Mouse (Mus musculus) heart, adult 2 months (tissue): Measurements from ENCODE around the gene Phyh. TPM values are rescaled to one million over a fixed set of nuclear protein-coding genes. Genes with fewer than 3 reads are reported as not detected.

Source experiments
- DNase-seq, 2 experiments: peaks; one replicate each; pipeline ENCODE4 v3.0.0; 2021
- H3K27ac ChIP-seq: fragments of 200-600 bp; 2 replicates; pipeline ENCODE4 v1.8.1; 2022
- H3K27me3 ChIP-seq: fragments of 200-500 bp; 2 replicates; pipeline ENCODE4 v1.6.1; 2012; ENCODE audit warnings: mild to moderate bottlenecking, low read length, inconsistent platforms, mixed read lengths; ENCODE audit not compliant: control insufficient read depth, insufficient read depth
- H3K36me3 ChIP-seq: fragments of 200-500 bp; 2 replicates; pipeline ENCODE4 v1.6.1; 2012; ENCODE audit warnings: low read length, inconsistent platforms; ENCODE audit not compliant: control insufficient read depth, insufficient read depth
- H3K4me1 ChIP-seq: fragments of 200-500 bp; 2 replicates; pipeline ENCODE4 v1.6.1; 2011; ENCODE audit warnings: low read length; ENCODE audit not compliant: control insufficient read depth, insufficient read depth
- H3K4me3 ChIP-seq: fragments of 200-600 bp; 2 replicates; pipeline ENCODE4 v1.8.1; 2022
- H3K79me2 ChIP-seq: fragments of 200-500 bp; replicated peaks from 2 replicates; pipeline ENCODE4 v1.6.1; 2012; ENCODE audit warnings: mild to moderate bottlenecking, inconsistent platforms, low read length, moderate library complexity, mixed read lengths; ENCODE audit not compliant: control insufficient read depth, insufficient read depth
- H3K9ac ChIP-seq: fragments of 200-500 bp; 2 replicates; pipeline ENCODE4 v1.6.1; 2012; ENCODE audit warnings: low read depth, mild to moderate bottlenecking, control low read depth, inconsistent platforms, low read length, mixed read lengths
- CTCF ChIP-seq: fragments of 200-600 bp; IDR thresholded peaks from 2 replicates; pipeline ENCODE4 v1.8.1; 2022; ENCODE audit warnings: antibody characterized with exemption, mild to moderate bottlenecking, moderate library complexity
- EP300 ChIP-seq: fragments of 200-500 bp; IDR thresholded peaks from 2 replicates; pipeline ENCODE4 v1.6.1; 2011; ENCODE audit warnings: low read depth, low read length, control low read depth; ENCODE audit not compliant: insufficient read depth
- POLR2A ChIP-seq: fragments of 200-500 bp; IDR thresholded peaks from 2 replicates; pipeline ENCODE4 v1.6.1; 2011; ENCODE audit warnings: mild to moderate bottlenecking, low read depth, low read length, control low read depth; ENCODE audit not compliant: insufficient read depth
- whole genome bisulfite sequencing: fragments of 180-500 bp; shearing (Covaris S2); methylation state at CpG from one replicate; pipeline ENCODE4 v1.1.7; 2018; 5-methylcytosine and 5-hydroxymethylcytosine counted together
- intact Hi-C: fragments of 180-260 bp; cut with DNase I; formaldehyde crosslinking; loops from one replicate; pipeline ENCODE4 v1.15.1; 2025
- polyA plus RNA-seq: library from polyadenylated mRNA; depleted of rRNA; stranded (reverse); fragments of >200 nt; gene quantifications from 2 replicates; pipeline ENCODE4 v1.2.3, GENCODE M21; 2012
- total RNA-seq, 2 experiments: library from RNA; stranded (reverse); gene quantifications; 2 replicates each; pipeline ENCODE4 v1.2.3; 2021

The Phyh gene
- total and polyA plus RNA-seq, 3 experiments = 620 to 904 (median 743) TPM

DNA sequence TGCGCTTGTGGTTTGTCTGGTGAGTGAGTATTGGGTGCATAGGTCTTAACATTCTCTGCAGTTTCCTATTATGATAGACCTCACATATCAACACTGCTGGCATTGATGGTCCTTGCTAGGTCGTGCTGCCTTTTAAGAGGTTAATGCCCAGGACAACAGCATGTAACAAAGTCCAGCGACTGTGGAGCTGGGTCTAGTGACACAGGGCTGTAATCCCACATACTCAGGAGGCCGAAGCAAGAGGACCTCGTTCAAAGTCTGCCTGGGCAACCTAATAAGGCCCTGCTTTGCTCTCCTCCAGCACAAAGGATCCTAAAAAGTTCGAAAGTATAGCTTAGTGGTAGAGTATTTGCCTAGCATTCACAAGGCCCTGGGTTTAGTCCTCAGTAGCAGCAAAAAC lies 8.9 kb upstream of the Phyh start:
- intact Hi-C loops = no loop called here
- Histone ChIP-seq H3K27ac (no peak overlapping the region), H3K27me3 (no peaks in the 10 kb centered on the region), H3K4me1 (no peaks in the 10 kb centered on the region), H3K4me3 (no peak overlapping the region), H3K36me3 (no peaks in the 10 kb centered on the region; the same call in 1 of the 2 replicates), H3K79me2 (no peaks in the 10 kb centered on the region), H3K9ac (no peak overlapping the region)
- DNase-seq = no peak
- no peak for TF ChIP-seq CTCF
- TF ChIP-seq POLR2A = no peak
- TF ChIP-seq EP300 = no peak
- WGBS = 76% methylated on average over 6 of the region's 6 CpGs

DNA sequence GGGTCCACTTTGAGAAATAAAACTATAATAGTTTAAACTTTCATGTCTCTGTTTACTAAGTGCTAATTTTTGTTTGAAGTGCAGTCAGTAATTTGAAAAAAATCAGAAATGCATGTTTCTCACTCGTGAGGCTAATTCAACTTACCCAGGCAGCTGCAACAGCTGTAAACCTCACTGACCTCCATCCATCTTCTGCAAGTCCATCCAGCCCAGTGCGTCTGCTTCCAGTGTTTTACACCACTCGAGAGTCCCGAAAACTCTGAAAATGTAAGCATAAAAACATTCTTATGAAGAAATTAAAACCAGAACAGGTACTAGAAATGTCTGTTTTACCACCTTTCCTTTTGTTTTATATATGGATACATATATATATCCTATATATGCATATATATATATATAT lies 8.3 kb upstream of the Phyh start:
- Histone ChIP-seq H3K36me3 (no peaks in the 10 kb centered on the region; the same call in 1 of the 2 replicates), H3K27ac (no peak overlapping the region), H3K4me3 (no peak overlapping the region), H3K4me1 (no peaks in the 10 kb centered on the region), H3K9ac (no peak overlapping the region), H3K27me3 (no peaks in the 10 kb centered on the region), H3K79me2 (no peaks in the 10 kb centered on the region)
- 90% methylated on average over 4 of the region's 4 CpGs for WGBS
- TF ChIP-seq POLR2A = no peak
- TF ChIP-seq EP300 = no peak
- TF ChIP-seq CTCF = no peak
- no peak for DNase-seq
- intact Hi-C loops = no loop called here

DNA sequence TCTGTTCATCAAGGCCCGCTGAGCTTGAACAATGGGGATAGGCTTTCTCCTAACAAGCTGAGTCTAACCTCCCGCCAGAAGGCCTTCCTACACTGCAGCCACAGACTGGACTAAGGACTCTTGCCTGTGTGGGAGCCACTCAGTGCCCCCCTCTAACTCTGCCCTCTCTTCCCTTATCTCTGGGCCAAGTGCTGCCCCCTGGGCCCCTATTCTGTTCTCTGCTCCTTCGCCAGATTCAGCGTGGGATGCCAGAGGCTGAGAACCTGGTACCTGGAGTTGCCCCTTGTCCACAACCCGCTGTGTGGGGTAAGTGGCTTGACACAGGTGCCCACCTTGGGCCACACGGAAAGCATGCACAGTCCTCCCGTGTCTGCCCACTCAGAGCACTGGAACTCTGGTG lies 4.9 kb upstream of the Phyh start:
- peaks cover 4% of the 10 kb centered on the region for H3K4me1 ChIP-seq
- no peaks in the 10 kb centered on the region for H3K79me2 ChIP-seq
- H3K36me3 ChIP-seq = no peaks in the 10 kb centered on the region
- H3K4me3 ChIP-seq = no peak overlapping the region
- H3K27me3 ChIP-seq = no peaks in the 10 kb centered on the region
- H3K27ac ChIP-seq = no peak overlapping the region
- DNase-seq = no peak
- TF ChIP-seq EP300 = no peak
- no peak for TF ChIP-seq CTCF
- no peak for TF ChIP-seq POLR2A
- intact Hi-C loops = no loop called here
- WGBS = 85% methylated on average over 7 of the region's 7 CpGs
- H3K9ac ChIP-seq = no peak overlapping the region

DNA sequence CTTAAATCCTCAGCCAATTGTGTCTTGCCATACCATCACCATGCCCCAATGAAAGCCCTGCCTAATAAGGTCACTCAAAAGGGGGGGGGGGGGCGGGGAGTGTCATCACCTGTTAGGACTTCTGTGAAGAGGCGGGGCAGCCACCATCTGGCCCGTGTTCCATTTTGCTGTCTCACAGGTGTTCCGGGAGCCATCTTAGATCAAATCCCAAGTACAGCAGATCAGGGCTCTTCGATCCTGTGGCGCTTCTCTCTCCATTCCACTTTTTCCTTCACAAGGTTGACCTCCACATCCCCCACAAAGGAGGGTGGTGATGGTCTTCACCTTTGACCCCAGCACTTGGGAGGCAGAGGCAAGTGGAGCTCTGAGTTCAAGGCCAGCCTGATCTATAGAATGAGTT lies 2.8 kb upstream of the Phyh start:
- Histone ChIP-seq H3K9ac (no peak overlapping the region), H3K4me3 (no peak overlapping the region), H3K79me2 (no peaks in the 10 kb centered on the region), H3K27me3 (no peaks in the 10 kb centered on the region), H3K27ac (no peak overlapping the region), H3K36me3 (no peaks in the 10 kb centered on the region), H3K4me1 (peaks cover 4% of the 10 kb centered on the region)
- intact Hi-C loops = loop anchor here (5.0 kb wide), 1 partner anchor 96 kb away; the partner anchor contains the start of gene Mcm10
- WGBS = 75% methylated on average over 6 of the region's 6 CpGs
- TF ChIP-seq CTCF (no peak), EP300 (no peak), POLR2A (no peak)
- no peak for DNase-seq

DNA sequence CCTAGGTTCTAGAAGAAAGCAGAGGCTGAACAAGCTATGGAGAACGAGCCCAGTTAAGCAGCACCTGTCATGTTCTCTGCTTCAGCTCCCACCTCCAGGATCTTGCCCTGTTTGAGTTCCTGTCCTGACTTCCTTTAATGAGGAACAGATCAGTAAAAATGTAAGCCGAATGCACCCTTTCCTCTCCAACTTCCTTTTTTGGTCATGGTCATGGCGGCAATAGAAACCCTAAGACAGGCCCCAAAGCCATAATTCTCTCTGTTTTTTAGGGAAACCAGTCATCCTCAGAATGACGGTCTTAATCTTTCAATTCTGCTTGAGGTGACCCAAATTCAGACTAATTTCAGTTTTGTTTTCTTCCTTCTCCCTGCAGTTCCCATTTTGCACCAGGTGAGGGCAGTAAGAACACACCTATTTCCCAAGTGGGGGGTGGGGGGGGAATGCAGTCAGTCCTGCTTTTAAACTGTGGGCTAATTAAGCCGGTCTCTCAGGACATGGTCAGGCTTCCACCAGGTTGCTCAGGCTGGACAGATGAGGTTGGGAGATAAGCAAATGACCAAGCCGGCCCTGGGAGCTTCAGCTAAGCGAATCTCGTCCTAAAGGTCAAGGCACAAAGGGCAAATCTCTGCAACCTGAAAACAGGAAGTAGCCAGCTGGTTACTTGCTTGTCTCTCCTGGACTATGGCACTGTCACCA lies 1.3 kb upstream of the Phyh start:
- Histone ChIP-seq H3K4me3 (peak overlapping the region; percentile 53), H3K27ac (peak overlapping the region; percentile 57), H3K9ac (peak overlapping the region; percentile 49), H3K4me1 (peaks cover 4% of the 10 kb centered on the region), H3K36me3 (no peaks in the 10 kb centered on the region), H3K79me2 (no peaks in the 10 kb centered on the region), H3K27me3 (no peaks in the 10 kb centered on the region)
- DNase-seq = peak; percentile 66 to 72
- TF ChIP-seq EP300 (no peak), CTCF (peak; percentile 83), POLR2A (peak; percentile 34; the same call in 1 of the 2 replicates)
- intact Hi-C loops = loop anchor here (1.0 to 5.0 kb wide), 3 partner anchors 35 to 109 kb away; partner anchors contain the start of gene Mcm10
- 7% methylated on average over 8 of the region's 8 CpGs for WGBS

DNA sequence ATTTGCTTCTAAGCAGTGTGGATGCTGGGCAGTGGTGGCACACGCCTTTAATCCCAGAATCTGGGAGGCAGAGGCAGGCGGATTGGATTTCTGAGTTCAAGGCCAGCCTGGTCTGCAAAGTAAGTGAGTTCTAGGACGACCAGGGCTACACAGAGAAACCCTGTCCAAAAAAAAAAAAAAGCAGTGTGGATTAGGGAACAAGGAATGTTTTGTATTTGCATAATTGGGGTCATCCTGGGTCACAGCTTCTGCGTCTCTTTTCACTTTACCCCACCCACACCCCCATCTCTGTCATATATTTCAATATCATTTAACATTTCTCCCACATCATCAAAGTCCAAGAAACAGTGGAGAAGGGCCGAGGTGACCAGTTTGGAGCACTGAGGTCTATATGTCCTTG lies 2.2 kb downstream of the Phyh start:
- intact Hi-C loops = no loop called here

More for the DNA sequence above, 2.2 kb downstream of the Phyh start:
- no peak overlapping the region for H3K9ac ChIP-seq
- 88% methylated on average over 5 of the region's 5 CpGs for WGBS
- no peaks in the 10 kb centered on the region for H3K79me2 ChIP-seq
- H3K27me3 ChIP-seq = no peaks in the 10 kb centered on the region
- no peak overlapping the region for H3K4me3 ChIP-seq
- DNase-seq = no peak
- H3K27ac ChIP-seq = no peak overlapping the region
- H3K36me3 ChIP-seq = peaks cover 3% of the 10 kb centered on the region; the same call in 1 of the 2 replicates
- H3K4me1 ChIP-seq = peaks cover 4% of the 10 kb centered on the region
- no peak for TF ChIP-seq EP300
- no peak for TF ChIP-seq POLR2A
- TF ChIP-seq CTCF = no peak
